Mouse (Mus musculus) MEL (cell line): ENCODE measurements at regions not wholly inside any gene's neighbourhood (a gene's known extent, or its start where the extent isn't known, plus 50 kb on each side); places are given as distances from the start of the nearest gene placed in this dataset.
A peak's percentile ranks its signal among the peaks of the same experiment; 100 is the strongest.

Experiments
- DNase-seq: peaks from one replicate; pipeline ENCODE4 v3.0.0; 2011; ENCODE audit warnings: low read depth, low spot score
- H3K27ac ChIP-seq: 2 replicates; pipeline ENCODE4 v1.5.1; 2012; ENCODE audit warnings: low read depth, mild to moderate bottlenecking, control low read depth, low read length, moderate library complexity; ENCODE audit not compliant: control insufficient read depth
- H3K27me3 ChIP-seq, 2 experiments: fragments of 150-350 bp in 1 of 2; sonication (generic) in 1 of 2; 2 replicates each; pipeline ENCODE4 v1.6.1; 2012; ENCODE audit warnings: low read length in 2 of 2, mild to moderate bottlenecking in 2 of 2, improper control_type of control experiment in 1 of 2, moderate library complexity in 1 of 2; ENCODE audit not compliant: insufficient read depth in 2 of 2, control insufficient read depth in 1 of 2
- H3K36me3 ChIP-seq, 2 experiments: 2 replicates each; pipeline ENCODE4 v1.6.1; 2012 to 2014; ENCODE audit warnings: low read length in 2 of 2, improper control_type of control experiment in 1 of 2, inconsistent platforms in 1 of 2, mild to moderate bottlenecking in 1 of 2; ENCODE audit not compliant: insufficient read depth in 2 of 2, control insufficient read depth in 1 of 2
- H3K4me1 ChIP-seq, 2 experiments: fragments of 150-350 bp in 1 of 2; sonication (generic) in 1 of 2; 2 replicates each; pipeline ENCODE4 v1.6.1; 2012; ENCODE audit warnings: low read length in 2 of 2, improper control_type of control experiment in 1 of 2, mild to moderate bottlenecking in 1 of 2; ENCODE audit not compliant: insufficient read depth in 2 of 2, control insufficient read depth in 1 of 2
- H3K4me3 ChIP-seq, 2 experiments: fragments of 150-350 bp in 1 of 2; sonication (generic) in 1 of 2; 2 replicates each; pipeline ENCODE4 v1.5.1; 2012; ENCODE audit warnings: low read depth in 2 of 2, low read length in 2 of 2, mild to moderate bottlenecking in 2 of 2, moderate library complexity in 2 of 2, control low read depth in 1 of 2, improper control_type of control experiment in 1 of 2; ENCODE audit not compliant: control insufficient read depth in 1 of 2, insufficient read depth in 1 of 2
- H3K79me2 ChIP-seq: 2 replicates; pipeline ENCODE4 v1.6.1; 2012; ENCODE audit warnings: mild to moderate bottlenecking, low read length, moderate library complexity; ENCODE audit not compliant: control insufficient read depth, poor library complexity, insufficient read depth
- H3K9ac ChIP-seq: 2 replicates; pipeline ENCODE4 v1.6.1; 2012; ENCODE audit warnings: low read depth, mild to moderate bottlenecking, control low read depth, low read length, moderate library complexity; ENCODE audit not compliant: control insufficient read depth, poor library complexity, severe bottlenecking
- H3K9me3 ChIP-seq: fragments of 150-350 bp; sonication (generic); replicated peaks from 2 replicates; pipeline ENCODE4 v1.6.1; 2012; ENCODE audit warnings: mild to moderate bottlenecking, low read length, improper control_type of control experiment, moderate library complexity; ENCODE audit not compliant: insufficient read depth
- BHLHE40 ChIP-seq: IDR thresholded peaks from 2 replicates; pipeline ENCODE4 v1.6.1; 2012; ENCODE audit warnings: low read depth, mild to moderate bottlenecking, inconsistent platforms, low read length, improper control_type of control experiment, borderline replicate concordance
- CHD1 ChIP-seq: IDR thresholded peaks from 2 replicates; pipeline ENCODE4 v1.6.1; 2012; ENCODE audit warnings: low read depth, mild to moderate bottlenecking, inconsistent platforms, low read length, improper control_type of control experiment
- CTCF ChIP-seq, 3 experiments: IDR thresholded peaks in 2 of 3; conservative IDR thresholded peaks in 1 of 3; 2 replicates each; pipeline ENCODE4 v1.5.1; 2011 to 2012; ENCODE audit warnings: low read length in 3 of 3, low read depth in 2 of 3, mild to moderate bottlenecking in 2 of 3, improper control_type of control experiment in 1 of 3, inconsistent platforms in 1 of 3, mixed read lengths in 1 of 3, moderate library complexity in 1 of 3; ENCODE audit not compliant: control insufficient read depth in 1 of 3, insufficient read depth in 1 of 3, poor library complexity in 1 of 3, severe bottlenecking in 1 of 3
- EP300 ChIP-seq, 2 experiments: IDR thresholded peaks; 2 replicates each; pipeline ENCODE4 v1.6.1; 2011; ENCODE audit warnings: improper control_type of control experiment in 2 of 2, low read length in 2 of 2, low read depth in 1 of 2, mild to moderate bottlenecking in 1 of 2
- ETS1 ChIP-seq: IDR thresholded peaks from 2 replicates; pipeline ENCODE4 v1.6.1; 2012; ENCODE audit warnings: low read depth, mild to moderate bottlenecking, inconsistent platforms, low read length, improper control_type of control experiment, moderate library complexity
- GATA1 ChIP-seq: IDR thresholded peaks from 2 replicates; pipeline ENCODE4 v1.6.1; 2011; ENCODE audit warnings: low read depth, low read length, improper control_type of control experiment
- HCFC1 ChIP-seq: IDR thresholded peaks from 2 replicates; pipeline ENCODE4 v1.6.1; 2012; ENCODE audit warnings: low read depth, mild to moderate bottlenecking, inconsistent platforms, low read length, improper control_type of control experiment, moderate library complexity
- JUND ChIP-seq: IDR thresholded peaks from 2 replicates; pipeline ENCODE4 v1.6.1; 2011; ENCODE audit warnings: low read depth, mild to moderate bottlenecking, improper control_type of control experiment, low read length
- MAX ChIP-seq: IDR thresholded peaks from 2 replicates; pipeline ENCODE4 v1.6.1; 2011; ENCODE audit warnings: low read length, improper control_type of control experiment
- MXI1 ChIP-seq: IDR thresholded peaks from 2 replicates; pipeline ENCODE4 v1.6.1; 2011; ENCODE audit warnings: mild to moderate bottlenecking, low read depth, low read length, improper control_type of control experiment
- MYB ChIP-seq: IDR thresholded peaks from 2 replicates; pipeline ENCODE4 v1.6.1; 2011; ENCODE audit warnings: mild to moderate bottlenecking, low read depth, low read length, improper control_type of control experiment
- MYC ChIP-seq: IDR thresholded peaks from 2 replicates; pipeline ENCODE4 v1.6.1; 2011; ENCODE audit warnings: low read depth, mild to moderate bottlenecking, low read length, improper control_type of control experiment, moderate library complexity
- NELFE ChIP-seq: IDR thresholded peaks from 2 replicates; pipeline ENCODE4 v1.6.1; 2011; ENCODE audit warnings: low read depth, low read length, improper control_type of control experiment
- POLR2A ChIP-seq, 2 experiments: IDR thresholded peaks; 2 replicates each; pipeline ENCODE4 v1.6.1; 2011 to 2012; ENCODE audit warnings: low read length in 2 of 2, mild to moderate bottlenecking in 2 of 2, control low read depth in 1 of 2, improper control_type of control experiment in 1 of 2, low read depth in 1 of 2, moderate library complexity in 1 of 2; ENCODE audit not compliant: control insufficient read depth in 1 of 2, insufficient read depth in 1 of 2, poor library complexity in 1 of 2
- RAD21 ChIP-seq: IDR thresholded peaks from 2 replicates; pipeline ENCODE4 v1.6.1; 2011; ENCODE audit warnings: mild to moderate bottlenecking, low read depth, low read length, improper control_type of control experiment
- RCOR1 ChIP-seq: IDR thresholded peaks from 2 replicates; pipeline ENCODE4 v1.6.1; 2012; ENCODE audit warnings: low read depth, mild to moderate bottlenecking, inconsistent platforms, low read length, improper control_type of control experiment
- SIN3A ChIP-seq: IDR thresholded peaks from 2 replicates; pipeline ENCODE4 v1.6.1; 2012; ENCODE audit warnings: low read length, improper control_type of control experiment, inconsistent platforms
- SMC3 ChIP-seq: IDR thresholded peaks from 2 replicates; pipeline ENCODE4 v1.6.1; 2011; ENCODE audit warnings: low read depth, low read length, improper control_type of control experiment
- TBP ChIP-seq: IDR thresholded peaks from 2 replicates; pipeline ENCODE4 v1.8.0; 2011; ENCODE audit warnings: low read depth, low read length, improper control_type of control experiment
- TCF12 ChIP-seq: IDR thresholded peaks from 2 replicates; pipeline ENCODE4 v1.6.1; 2014; ENCODE audit warnings: low read depth, mild to moderate bottlenecking, inconsistent platforms, low read length, improper control_type of control experiment, moderate library complexity
- USF1 ChIP-seq: IDR thresholded peaks from 2 replicates; pipeline ENCODE4 v1.6.1; 2014; ENCODE audit warnings: low read depth, mild to moderate bottlenecking, inconsistent platforms, low read length, improper control_type of control experiment, moderate library complexity
- ZC3H11A ChIP-seq: IDR thresholded peaks from 2 replicates; pipeline ENCODE4 v1.6.1; 2012; ENCODE audit warnings: low read depth, mild to moderate bottlenecking, inconsistent platforms, low read length, improper control_type of control experiment
- ZNF384 ChIP-seq: IDR thresholded peaks from 2 replicates; pipeline ENCODE4 v1.6.1; 2012; ENCODE audit warnings: low read depth, mild to moderate bottlenecking, inconsistent platforms, low read length, improper control_type of control experiment

DNA sequence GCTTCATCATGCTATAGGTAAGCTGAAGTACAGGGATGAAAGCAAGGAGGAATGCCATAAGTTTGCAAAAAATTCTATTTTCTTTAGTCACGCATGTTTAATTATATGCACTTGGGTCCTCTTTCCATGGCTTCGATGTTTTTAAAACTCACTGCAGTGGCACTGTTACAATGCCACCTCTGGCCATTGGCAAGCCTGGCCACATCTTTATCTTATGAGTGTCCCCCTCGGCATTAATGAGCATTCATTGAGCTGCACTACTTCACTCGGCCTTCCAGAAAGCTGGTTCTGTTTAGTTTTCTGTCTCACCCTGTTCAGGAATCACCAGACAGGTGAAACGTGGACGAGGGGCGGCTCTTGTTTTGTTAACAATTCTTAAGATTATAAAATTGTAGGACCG, 79.7 kb upstream of the Dnajc24 start:
- no peaks in the 10 kb centered on the region for H3K4me1 ChIP-seq
- no peak overlapping the region for H3K4me3 ChIP-seq
- no peak overlapping the region for H3K27ac ChIP-seq
- no peaks in the 10 kb centered on the region for H3K9me3 ChIP-seq
- no peaks in the 10 kb centered on the region for H3K79me2 ChIP-seq
- H3K36me3 ChIP-seq: no peaks in the 10 kb centered on the region
- no peak for DNase-seq
- H3K9ac ChIP-seq: no peak overlapping the region
- peaks cover 0 to under 1% of the 10 kb centered on the region in 2 experiments; a peak in 3 of 4 replicates for H3K27me3 ChIP-seq
- no peak for TF ChIP-seq TBP
- TF ChIP-seq CHD1: no peak
- no peak for TF ChIP-seq TCF12
- no peak for TF ChIP-seq POLR2A (IDR thresholded peaks at IDR 0.05; ENCODE audit: control insufficient read depth in 1 of 2, insufficient read depth in 1 of 2, low read depth in 1 of 2, low read length in 2 of 2, poor library complexity in 1 of 2)
- no peak for TF ChIP-seq GATA1
- TF ChIP-seq MYB: no peak
- no peak for TF ChIP-seq MAX
- TF ChIP-seq HCFC1: no peak
- TF ChIP-seq MXI1: no peak

DNA sequence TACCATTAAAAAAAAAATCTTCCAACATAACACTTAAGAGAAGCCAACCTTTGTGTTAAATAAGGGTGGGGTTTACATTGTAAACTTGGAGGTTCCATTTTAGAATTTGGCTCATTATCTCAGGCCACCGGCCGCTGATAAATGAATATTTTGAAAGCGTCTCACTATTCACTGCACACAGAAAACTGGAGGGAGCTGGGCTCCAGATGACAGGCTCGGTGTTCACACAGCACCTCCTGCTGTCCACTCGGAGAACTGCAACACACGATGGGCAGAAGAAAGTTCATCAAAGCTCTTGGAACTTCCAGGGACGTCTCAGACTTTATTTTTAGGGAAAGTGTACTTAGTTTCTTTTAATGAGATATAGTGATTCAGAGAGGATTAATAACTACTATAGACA, 78.6 kb upstream of the Dnajc24 start:
- peak; percentile 78 for DNase-seq
- no peaks in the 10 kb centered on the region for H3K79me2 ChIP-seq
- H3K27ac ChIP-seq: no peak overlapping the region
- H3K4me3 ChIP-seq: no peak overlapping the region
- H3K9me3 ChIP-seq: no peaks in the 10 kb centered on the region
- TF ChIP-seq NELFE (no peak), SIN3A (peak; percentile 59; the same call in 1 of the 2 replicates), ETS1 (no peak), MYC (no peak), RCOR1 (peak; percentile 23; the same call in 1 of the 2 replicates), JUND (0 out of 2 replicates have a peak, but pooled peaks have one; percentile 26), GATA1 (peak; percentile 43; the same call in 1 of the 2 replicates), USF1 (no peak), ZC3H11A (peak; percentile 99), RAD21 (peak; percentile 99), EP300 (IDR thresholded peaks at IDR 0.05; ENCODE audit: low read depth in 1 of 2, low read length in 2 of 2) (peak in 1 of 2 experiments; percentile 19; a peak in 1 of 4 replicates), CTCF (IDR thresholded peaks at IDR 0.05 in 2 of 3, conservative IDR thresholded peaks at IDR 0.05 in 1 of 3; ENCODE audit: control insufficient read depth in 1 of 3, insufficient read depth in 1 of 3, low read depth in 2 of 3, low read length in 3 of 3, poor library complexity in 1 of 3, severe bottlenecking in 1 of 3) (peak; percentile 83 to 96 (median 95)), SMC3 (peak; percentile 99), BHLHE40 (0 out of 2 replicates have a peak, but pooled peaks have one; percentile 39), ZNF384 (0 out of 2 replicates have a peak, but pooled peaks have one; percentile 13)
- H3K4me1 ChIP-seq: no peaks in the 10 kb centered on the region
- H3K9ac ChIP-seq: no peak overlapping the region
- H3K36me3 ChIP-seq: no peaks in the 10 kb centered on the region
- peaks cover 0 to 2% of the 10 kb centered on the region in 2 experiments; a peak in 3 of 4 replicates for H3K27me3 ChIP-seq
